Mouse (Mus musculus) midbrain, embryonic 11.5 days (tissue): ENCODE measurements at regions not wholly inside any gene's neighbourhood (a gene's known extent, or its start where the extent isn't known, plus 50 kb on each side); places are given as distances from the start of the nearest gene placed in this dataset.
A peak's percentile ranks its signal among the peaks of the same experiment; 100 is the strongest.

Source experiments
- ATAC-seq: fragments of 200-750 bp; cut with Nextera tagmentation; 2 replicates; pipeline ENCODE4 v1.8.0; 2017; ENCODE audit warnings: moderate TSS enrichment, moderate library complexity; ENCODE audit not compliant: low FRiP score
- DNase-seq: peaks from one replicate; pipeline ENCODE4 v3.0.0; 2015; ENCODE audit warnings: low spot score; ENCODE audit errors: missing footprints
- H3K27ac ChIP-seq: fragments of 300-500 bp; sonication (generic); 2 replicates; pipeline ENCODE4 v1.5.1; 2014; ENCODE audit warnings: low read depth, low read length
- H3K27me3 ChIP-seq: fragments of 300-500 bp; sonication (generic); 2 replicates; pipeline ENCODE4 v1.6.1; 2014; ENCODE audit warnings: mild to moderate bottlenecking, low read length, moderate library complexity, mixed read lengths; ENCODE audit not compliant: control insufficient read depth, insufficient read depth
- H3K36me3 ChIP-seq: fragments of 300-500 bp; sonication (generic); 2 replicates; pipeline ENCODE4 v1.6.1; 2014; ENCODE audit warnings: mild to moderate bottlenecking, low read length, moderate library complexity, mixed read lengths; ENCODE audit not compliant: control insufficient read depth, insufficient read depth
- H3K4me1 ChIP-seq: fragments of 300-500 bp; sonication (generic); 2 replicates; pipeline ENCODE4 v1.6.1; 2014; ENCODE audit warnings: low read length; ENCODE audit not compliant: control insufficient read depth, insufficient read depth
- H3K4me2 ChIP-seq: fragments of 300-500 bp; sonication (generic); 2 replicates; pipeline ENCODE4 v1.6.1; 2014; ENCODE audit warnings: mild to moderate bottlenecking, moderate library complexity
- H3K4me3 ChIP-seq: fragments of 300-500 bp; sonication (generic); 2 replicates; pipeline ENCODE4 v1.5.1; 2014; ENCODE audit warnings: low read depth, low read length
- H3K9ac ChIP-seq: fragments of 300-500 bp; sonication (generic); 2 replicates; pipeline ENCODE4 v1.6.1; 2014; ENCODE audit warnings: low read length
- H3K9me3 ChIP-seq: fragments of 300-500 bp; sonication (generic); 2 replicates; pipeline ENCODE4 v1.6.1; 2016; ENCODE audit warnings: low read length; ENCODE audit not compliant: control insufficient read depth
- WGBS: fragments of 180-500 bp; shearing (Covaris S2); extraction: QIAGEN DNeasy Blood & Tissue Kit; methylation state at CpG from one replicate; pipeline ENCODE4 v1.1.7; 2014; 5-methylcytosine and 5-hydroxymethylcytosine counted together

DNA sequence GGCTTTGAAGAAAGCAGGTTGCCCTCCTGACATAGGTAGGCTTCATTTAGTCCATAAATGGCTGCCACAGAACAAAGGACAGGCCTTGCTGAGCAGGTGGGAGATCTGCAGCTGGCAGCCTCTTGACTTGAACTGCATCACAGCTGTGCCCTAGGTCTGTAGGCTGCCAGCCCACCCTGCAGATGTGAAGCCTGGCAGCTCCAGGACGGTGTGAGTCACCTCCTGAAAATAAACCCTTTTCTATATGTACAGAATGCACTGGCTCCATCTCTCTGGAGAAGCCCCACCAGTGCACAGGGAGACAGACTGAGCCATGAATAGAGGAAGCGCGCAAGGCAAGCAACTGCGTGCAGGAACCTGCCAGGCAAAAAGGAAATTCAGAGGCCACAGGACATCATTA is 78.7 kb upstream of the Syt13 start:
- H3K9ac ChIP-seq, result no peak overlapping the region
- ATAC-seq (no peak), DNase-seq (no peak)
- H3K4me2 ChIP-seq, result no peak overlapping the region
- WGBS, result 90% methylated on average over 4 of the region's 4 CpGs
- no peaks in the 10 kb centered on the region for H3K4me1 ChIP-seq
- no peaks in the 10 kb centered on the region for H3K36me3 ChIP-seq
- H3K9me3 ChIP-seq, result no peaks in the 10 kb centered on the region
- H3K4me3 ChIP-seq, result no peak overlapping the region
- H3K27me3 ChIP-seq, result no peaks in the 10 kb centered on the region
- H3K27ac ChIP-seq, result no peak overlapping the region

DNA sequence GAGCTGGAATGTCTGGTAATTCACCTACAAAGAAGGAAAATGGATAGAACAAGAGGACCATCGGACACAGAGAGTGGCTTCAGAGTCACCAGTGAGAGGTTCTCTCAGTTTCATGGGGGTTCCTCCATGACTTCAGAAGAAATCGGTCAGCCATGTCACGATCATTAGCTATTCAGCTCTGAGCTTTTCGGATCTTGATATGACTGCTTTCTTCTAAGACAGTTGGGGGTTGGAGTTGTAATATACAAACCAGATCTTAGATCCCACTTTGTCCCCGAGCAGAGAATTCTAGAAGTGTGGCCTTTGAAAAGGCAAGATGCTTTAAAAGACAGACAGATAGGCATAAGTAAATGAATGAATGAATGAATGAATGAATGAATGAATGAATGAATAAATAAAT is 76.9 kb upstream of the Syt13 start:
- Histone ChIP-seq H3K9me3 (no peaks in the 10 kb centered on the region), H3K27ac (no peak overlapping the region), H3K27me3 (no peaks in the 10 kb centered on the region), H3K36me3 (no peaks in the 10 kb centered on the region), H3K4me3 (no peak overlapping the region), H3K9ac (no peak overlapping the region), H3K4me2 (no peak overlapping the region), H3K4me1 (no peaks in the 10 kb centered on the region)
- ATAC-seq (no peak), DNase-seq (no peak)
- WGBS, result 87% methylated on average over 5 of the region's 5 CpGs

DNA sequence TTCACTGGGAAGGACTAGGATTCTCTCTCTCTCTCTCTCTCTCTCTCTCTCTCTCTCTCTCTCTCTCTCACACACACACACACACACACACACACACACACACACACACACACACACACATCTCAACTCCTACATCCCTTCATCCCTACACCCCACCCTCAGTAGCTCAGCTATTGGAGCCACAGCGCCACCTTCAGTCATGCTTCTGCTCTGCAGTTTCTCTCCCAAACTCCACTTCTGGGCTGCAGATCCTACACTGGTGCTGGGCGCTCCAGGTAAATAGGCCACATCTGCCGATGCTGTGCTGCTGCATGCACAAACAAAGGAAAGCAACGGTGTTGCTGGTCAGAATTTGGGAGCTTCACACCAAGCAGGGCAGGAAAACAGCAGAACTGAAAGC is 74.9 kb upstream of the Syt13 start:
- Histone ChIP-seq H3K4me2 (no peak overlapping the region), H3K9ac (no peak overlapping the region), H3K9me3 (no peaks in the 10 kb centered on the region), H3K4me1 (peaks cover 4% of the 10 kb centered on the region; the same call in 1 of the 2 replicates), H3K27me3 (no peaks in the 10 kb centered on the region), H3K36me3 (no peaks in the 10 kb centered on the region), H3K4me3 (no peak overlapping the region), H3K27ac (no peak overlapping the region)
- 22% methylated on average over 4 of the region's 4 CpGs for WGBS
- DNase-seq, result peak; percentile 94
- ATAC-seq, result 0 out of 2 replicates have a peak, but pooled peaks have one; percentile 19

DNA sequence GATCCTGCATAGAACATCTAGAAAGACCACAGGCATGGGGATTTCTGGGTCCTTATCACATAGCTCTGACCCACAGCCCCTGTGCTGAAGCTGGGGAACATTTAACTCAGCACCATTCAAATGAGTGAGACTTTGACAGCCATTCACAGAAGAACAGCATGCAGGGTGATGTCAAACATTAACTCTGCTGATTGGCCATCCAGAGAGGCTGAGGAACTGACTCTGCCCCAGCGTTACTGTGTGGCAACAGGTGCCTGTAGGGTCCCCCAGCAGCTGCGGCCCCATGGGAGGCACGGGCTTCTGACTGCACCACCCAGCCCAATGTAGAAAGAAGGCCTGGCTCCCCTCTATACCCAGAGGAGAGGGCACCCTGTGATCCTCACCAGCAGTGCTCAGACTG is 73.3 kb upstream of the Syt13 start:
- Histone ChIP-seq H3K9ac (no peak overlapping the region), H3K4me1 (peaks cover 6% of the 10 kb centered on the region; the same call in 1 of the 2 replicates), H3K36me3 (no peaks in the 10 kb centered on the region), H3K4me2 (no peak overlapping the region), H3K9me3 (no peaks in the 10 kb centered on the region), H3K27ac (no peak overlapping the region), H3K4me3 (no peak overlapping the region), H3K27me3 (no peaks in the 10 kb centered on the region)
- WGBS, result 58% methylated on average over 3 of the region's 3 CpGs
- no peak for ATAC-seq
- DNase-seq, result no peak

DNA sequence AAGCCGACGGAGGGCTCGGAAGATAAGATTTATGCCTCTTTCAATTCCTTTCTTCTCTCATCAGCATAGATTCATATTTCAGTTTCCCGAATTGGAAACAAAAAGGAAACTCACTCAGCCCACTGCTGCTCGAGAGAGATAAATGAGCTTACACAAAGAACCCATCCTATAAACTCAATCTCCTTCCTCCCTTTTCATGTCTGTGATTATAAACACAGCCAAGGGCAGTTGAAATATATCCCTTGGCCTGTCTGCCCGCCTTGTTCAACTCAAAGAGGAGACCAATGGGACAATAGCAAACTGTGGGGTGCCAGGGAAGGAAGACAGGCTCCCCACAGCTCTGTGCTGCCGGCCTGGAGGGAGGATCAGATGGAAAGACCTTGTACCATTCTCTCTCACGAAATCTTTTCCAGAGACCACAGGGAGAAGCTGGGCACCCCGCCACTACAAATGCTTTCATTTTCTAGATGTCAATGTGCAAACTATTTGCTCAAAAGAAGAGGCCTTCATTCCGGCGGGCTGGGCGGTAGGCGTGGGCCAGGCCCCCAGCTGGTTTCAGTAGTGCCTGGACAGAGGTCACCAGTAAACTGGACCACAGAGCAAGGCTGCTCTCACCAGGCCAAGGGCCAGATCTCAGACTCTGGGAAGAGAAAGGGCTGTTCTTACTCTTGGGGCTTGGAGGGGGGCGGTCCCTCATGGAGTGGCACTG is 69.7 kb upstream of the Syt13 start:
- Histone ChIP-seq H3K9me3 (no peaks in the 10 kb centered on the region), H3K27ac (no peak overlapping the region), H3K9ac (no peak overlapping the region), H3K4me3 (no peak overlapping the region), H3K27me3 (no peaks in the 10 kb centered on the region), H3K4me2 (no peak overlapping the region), H3K36me3 (no peaks in the 10 kb centered on the region), H3K4me1 (peaks cover 6% of the 10 kb centered on the region; the same call in 1 of the 2 replicates)
- ATAC-seq (no peak), DNase-seq (no peak)
- 21% methylated on average over 14 of the region's 14 CpGs for WGBS

DNA sequence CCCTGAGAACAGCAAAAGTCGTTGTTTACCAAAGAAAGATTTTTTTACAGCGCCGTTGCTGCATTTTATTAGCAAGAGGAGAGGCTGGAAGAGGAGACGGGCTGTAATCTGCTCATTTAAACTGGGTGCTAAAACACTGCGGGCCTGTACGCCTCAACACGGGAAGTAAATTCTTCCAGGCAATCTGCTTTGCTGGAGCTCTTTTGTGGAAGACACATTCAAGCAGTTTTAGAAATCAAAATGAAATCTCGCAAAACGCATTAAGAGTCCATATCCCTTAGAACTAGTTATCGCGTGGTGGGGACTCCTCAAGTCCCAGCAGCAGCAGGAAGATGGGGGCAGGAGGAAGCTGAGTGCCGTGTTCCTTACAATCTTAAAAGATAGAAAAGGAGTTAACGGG is 65.9 kb upstream of the Syt13 start:
- Histone ChIP-seq H3K9me3 (no peaks in the 10 kb centered on the region), H3K4me1 (peaks cover 6% of the 10 kb centered on the region; the same call in 1 of the 2 replicates), H3K27ac (no peak overlapping the region), H3K9ac (no peak overlapping the region), H3K4me2 (no peak overlapping the region), H3K27me3 (no peaks in the 10 kb centered on the region), H3K4me3 (no peak overlapping the region), H3K36me3 (no peaks in the 10 kb centered on the region)
- WGBS, result 68% methylated on average over 13 of the region's 13 CpGs
- no peak for DNase-seq
- ATAC-seq, result no peak

DNA sequence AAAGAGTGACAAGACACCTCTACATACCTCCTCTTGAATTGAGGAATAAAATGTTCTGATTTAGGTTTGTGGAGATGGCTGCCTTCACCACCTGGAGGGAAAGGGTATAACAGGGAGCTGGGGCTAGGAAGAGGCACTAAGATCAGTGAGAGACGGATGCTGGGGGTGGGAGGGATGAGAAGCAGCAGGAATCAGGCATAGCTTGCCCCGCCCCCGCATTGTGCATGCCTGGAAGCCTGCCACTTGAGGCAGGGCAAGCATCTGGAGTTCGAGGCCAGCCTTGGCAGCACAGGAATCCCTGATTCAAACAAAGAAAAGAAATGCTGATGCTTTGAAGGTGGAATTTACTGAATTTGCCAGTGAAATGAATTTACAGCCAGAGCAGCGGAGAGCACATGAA is 63.6 kb upstream of the Syt13 start:
- Histone ChIP-seq H3K27ac (no peak overlapping the region), H3K4me1 (no peaks in the 10 kb centered on the region), H3K4me3 (no peak overlapping the region), H3K36me3 (no peaks in the 10 kb centered on the region), H3K9me3 (no peaks in the 10 kb centered on the region), H3K27me3 (no peaks in the 10 kb centered on the region), H3K4me2 (no peak overlapping the region), H3K9ac (no peak overlapping the region)
- ATAC-seq, result no peak
- 40% methylated on average over 5 of the region's 5 CpGs for WGBS
- DNase-seq, result no peak

DNA sequence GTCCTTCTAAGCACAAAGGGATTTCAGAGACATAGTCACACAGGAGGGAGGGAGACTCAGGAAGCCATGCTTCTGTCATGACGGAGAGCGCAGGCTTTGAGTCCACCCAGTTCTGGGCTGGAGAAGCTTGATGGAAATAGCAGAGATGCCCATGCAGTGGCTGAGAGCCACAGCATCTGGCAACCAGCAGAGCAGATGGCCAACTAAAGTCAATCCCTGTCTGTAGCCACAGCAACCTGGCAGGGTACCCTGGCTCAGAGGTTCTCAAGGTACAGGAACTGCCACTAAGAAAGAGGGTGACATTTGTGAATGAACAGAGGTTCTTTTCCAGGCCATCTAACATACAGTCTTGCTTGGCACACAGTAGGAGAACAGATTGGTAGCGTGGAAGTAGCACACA is 61.7 kb upstream of the Syt13 start:
- Histone ChIP-seq H3K36me3 (no peaks in the 10 kb centered on the region), H3K9me3 (no peaks in the 10 kb centered on the region), H3K9ac (no peak overlapping the region), H3K4me3 (no peak overlapping the region), H3K27me3 (no peaks in the 10 kb centered on the region), H3K4me1 (no peaks in the 10 kb centered on the region), H3K4me2 (no peak overlapping the region), H3K27ac (no peak overlapping the region)
- 84% methylated on average over 3 of the region's 3 CpGs for WGBS
- no peak for DNase-seq
- no peak for ATAC-seq

DNA sequence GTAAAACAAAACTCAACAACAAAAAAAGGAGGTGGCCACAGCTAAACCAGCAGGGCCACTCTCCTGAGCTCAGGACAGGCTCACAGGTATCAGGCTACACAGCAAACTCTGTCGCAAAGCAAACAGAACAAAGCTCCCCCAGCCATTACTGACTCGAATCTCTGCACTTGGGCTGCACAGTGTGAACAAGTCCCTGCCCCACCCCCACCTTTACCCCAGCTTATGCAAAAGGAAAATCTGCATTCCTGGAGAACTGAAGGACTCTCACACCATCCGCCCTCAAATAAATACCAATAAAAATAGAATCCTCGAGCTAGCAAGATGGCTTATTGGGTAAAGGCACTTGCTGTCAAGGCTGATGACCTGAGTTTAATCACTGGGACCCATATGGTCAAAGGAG is 60.6 kb upstream of the Syt13 start:
- no peak overlapping the region for H3K27ac ChIP-seq
- 59% methylated on average over 4 of the region's 4 CpGs for WGBS
- no peak overlapping the region for H3K4me2 ChIP-seq
- no peak overlapping the region for H3K9ac ChIP-seq
- H3K9me3 ChIP-seq, result no peaks in the 10 kb centered on the region
- no peaks in the 10 kb centered on the region for H3K36me3 ChIP-seq
- no peak for ATAC-seq
- H3K27me3 ChIP-seq, result no peaks in the 10 kb centered on the region
- no peak overlapping the region for H3K4me3 ChIP-seq
- no peaks in the 10 kb centered on the region for H3K4me1 ChIP-seq
- no peak for DNase-seq
